Mouse (Mus musculus) forebrain, embryonic 12.5 days (tissue): ENCODE results near the gene Wfikkn2. TPM values are rescaled to one million over a fixed set of nuclear protein-coding genes. Genes with fewer than 3 reads are reported as not detected.

Experiments used
- ATAC-seq: fragments of 200-750 bp; cut with Nextera tagmentation; 2 replicates; pipeline ENCODE4 v1.8.0; 2017; ENCODE audit warnings: moderate TSS enrichment; ENCODE audit not compliant: low FRiP score
- H3K27ac ChIP-seq: fragments of 300-500 bp; sonication (generic); 2 replicates; pipeline ENCODE4 v1.5.1; 2016; ENCODE audit warnings: mild to moderate bottlenecking
- H3K27me3 ChIP-seq: fragments of 300-500 bp; sonication (generic); 2 replicates; pipeline ENCODE4 v1.6.1; 2016; ENCODE audit warnings: mild to moderate bottlenecking
- H3K36me3 ChIP-seq: fragments of 300-500 bp; sonication (generic); replicated peaks from 2 replicates; pipeline ENCODE4 v1.6.1; 2016; ENCODE audit warnings: mild to moderate bottlenecking
- H3K4me1 ChIP-seq: fragments of 300-500 bp; sonication (generic); 2 replicates; pipeline ENCODE4 v1.6.1; 2016
- H3K4me2 ChIP-seq: fragments of 300-500 bp; sonication (generic); 2 replicates; pipeline ENCODE4 v1.6.1; 2016; ENCODE audit warnings: mild to moderate bottlenecking, moderate library complexity
- H3K4me3 ChIP-seq: fragments of 300-500 bp; sonication (generic); replicated peaks from 2 replicates; pipeline ENCODE4 v1.5.1; 2016; ENCODE audit warnings: mild to moderate bottlenecking
- H3K9ac ChIP-seq: fragments of 300-500 bp; sonication (generic); 2 replicates; pipeline ENCODE4 v1.6.1; 2016; ENCODE audit warnings: mild to moderate bottlenecking
- H3K9me3 ChIP-seq: fragments of 300-500 bp; sonication (generic); 2 replicates; pipeline ENCODE4 v1.6.1; 2016
- WGBS: fragments of 180-500 bp; shearing (Covaris S2); methylation state at CpG from one replicate; pipeline ENCODE4 v1.1.7; 2016; 5-methylcytosine and 5-hydroxymethylcytosine counted together
- polyA plus RNA-seq: library from polyadenylated mRNA; unstranded; fragments of >200 nt; fragmentation: Nextera tagmentation; extraction: Ambion mirVana; gene quantifications from 2 replicates; pipeline ENCODE4 v1.2.1, GENCODE M21; 2016

Wfikkn2 gene
- polyA plus RNA-seq, 1 experiment from 2014 or later = 4.4 TPM

GRCm38 (mm10) chr11:94212489-94212836 is 33.3 kb downstream of the Wfikkn2 start:
- peak overlapping the region; percentile 69 for H3K4me2 ChIP-seq
- no peaks in the 10 kb centered on the region for H3K9me3 ChIP-seq
- no peaks in the 10 kb centered on the region for H3K27me3 ChIP-seq
- under 1% methylated on average over 7 of the region's 7 CpGs for WGBS
- peaks cover 33% of the 10 kb centered on the region for H3K4me1 ChIP-seq
- peak overlapping the region; percentile 99 for H3K4me3 ChIP-seq
- peak overlapping the region; percentile 98 for H3K9ac ChIP-seq
- no peak for ATAC-seq
- peaks cover 16% of the 10 kb centered on the region for H3K36me3 ChIP-seq
- peak overlapping the region; percentile 96 for H3K27ac ChIP-seq

GRCm38 (mm10) chr11:94211651-94212488 is 33.9 kb downstream of the Wfikkn2 start:
- H3K9ac ChIP-seq = peak overlapping the region; percentile 98
- peaks cover 16% of the 10 kb centered on the region for H3K36me3 ChIP-seq
- H3K4me1 ChIP-seq = peaks cover 33% of the 10 kb centered on the region
- H3K4me2 ChIP-seq = peak overlapping the region; percentile 69
- under 1% methylated on average over 35 of the region's 61 CpGs for WGBS
- H3K4me3 ChIP-seq = peak overlapping the region; percentile 99
- H3K27me3 ChIP-seq = no peaks in the 10 kb centered on the region
- peak overlapping the region; percentile 96 for H3K27ac ChIP-seq
- ATAC-seq = peak; percentile 28
- no peaks in the 10 kb centered on the region for H3K9me3 ChIP-seq

GRCm38 (mm10) chr11:94211124-94211603 is 34.6 kb downstream of the Wfikkn2 start, which contains the start of gene Tob1:
Gene Tob1, plus strand, starts transcription at chr11:94211454.
- Histone ChIP-seq H3K4me2 (peak within 1 kb of the TSS; percentile 95), H3K36me3 (peaks cover 16% of the 10 kb centered on the region), H3K9ac (peak within 1 kb of the TSS; percentile 98), H3K27me3 (no peaks in the 10 kb centered on the region), H3K4me3 (peak within 1 kb of the TSS; percentile 99), H3K9me3 (no peaks in the 10 kb centered on the region), H3K27ac (peak within 1 kb of the TSS; percentile 98), H3K4me1 (peaks cover 36% of the 10 kb centered on the region)
- peak; percentile 98 for ATAC-seq
- under 1% methylated on average over 49 of the region's 55 CpGs for WGBS

- Histone ChIP-seq H3K4me1 (peaks cover 33% of the 10 kb centered on the region), H3K9ac (peak overlapping the region; percentile 64)
Observed at GRCm38 (mm10) chr11:94210191-94211086, 35.4 kb downstream of the Wfikkn2 start.

GRCm38 (mm10) chr11:94209695-94210131 is 36.1 kb downstream of the Wfikkn2 start:
- ATAC-seq = no peak; the same call in 1 of the 2 replicates
- Histone ChIP-seq H3K36me3 (peaks cover 11% of the 10 kb centered on the region), H3K27ac (peak overlapping the region; percentile 98), H3K9ac (peak overlapping the region; percentile 56), H3K9me3 (no peaks in the 10 kb centered on the region), H3K4me2 (peak overlapping the region; percentile 95), H3K4me1 (peaks cover 32% of the 10 kb centered on the region), H3K4me3 (peak overlapping the region; percentile 99), H3K27me3 (no peaks in the 10 kb centered on the region)
- WGBS = 2% methylated on average over 14 of the region's 14 CpGs

More at GRCm38 (mm10) chr11:94210191-94211086, 35.4 kb downstream of the Wfikkn2 start:
- Histone ChIP-seq H3K4me3 (peak overlapping the region; percentile 99), H3K4me2 (peak overlapping the region; percentile 95), H3K27ac (peak overlapping the region; percentile 98), H3K9me3 (no peaks in the 10 kb centered on the region), H3K27me3 (no peaks in the 10 kb centered on the region), H3K36me3 (peaks cover 12% of the 10 kb centered on the region)
- ATAC-seq = peak; percentile 76
- under 1% methylated on average over 47 of the region's 56 CpGs for WGBS

GRCm38 (mm10) chr11:94208811-94209675 is 36.8 kb downstream of the Wfikkn2 start:
- Histone ChIP-seq H3K4me1 (peaks cover 26% of the 10 kb centered on the region), H3K36me3 (peaks cover 6% of the 10 kb centered on the region), H3K27ac (no peak overlapping the region), H3K9ac (no peak overlapping the region), H3K27me3 (no peaks in the 10 kb centered on the region), H3K4me2 (peak overlapping the region; percentile 95; the same call in 1 of the 2 replicates), H3K4me3 (no peak overlapping the region), H3K9me3 (no peaks in the 10 kb centered on the region)
- ATAC-seq = no peak
- WGBS = 57% methylated on average over 8 of the region's 8 CpGs

- no peaks in the 10 kb centered on the region for H3K9me3 ChIP-seq
- ATAC-seq = no peak
- H3K4me3 ChIP-seq = no peak overlapping the region
- no peaks in the 10 kb centered on the region for H3K27me3 ChIP-seq
- 48% methylated on average over 10 of the region's 10 CpGs for WGBS
- peak overlapping the region; percentile 32; the same call in 1 of the 2 replicates for H3K27ac ChIP-seq
- no peaks in the 10 kb centered on the region for H3K36me3 ChIP-seq
- H3K4me2 ChIP-seq = no peak overlapping the region
- no peak overlapping the region for H3K9ac ChIP-seq
- H3K4me1 ChIP-seq = peaks cover 11% of the 10 kb centered on the region
Observed at GRCm38 (mm10) chr11:94206398-94207114, 39.2 kb downstream of the Wfikkn2 start.

GRCm38 (mm10) chr11:94203066-94203465 is 42.7 kb downstream of the Wfikkn2 start:
- Histone ChIP-seq H3K27ac (no peak overlapping the region), H3K4me3 (no peak overlapping the region), H3K9me3 (no peaks in the 10 kb centered on the region), H3K9ac (no peak overlapping the region), H3K4me1 (peaks cover 11% of the 10 kb centered on the region), H3K27me3 (no peaks in the 10 kb centered on the region; the same call in 1 of the 2 replicates), H3K36me3 (no peaks in the 10 kb centered on the region), H3K4me2 (no peak overlapping the region)
- WGBS = 59% methylated on average over 3 of the region's 3 CpGs
- ATAC-seq = no peak

GRCm38 (mm10) chr11:94202106-94202505 is 43.7 kb downstream of the Wfikkn2 start:
- Histone ChIP-seq H3K9ac (no peak overlapping the region), H3K4me3 (no peak overlapping the region), H3K4me1 (peaks cover 11% of the 10 kb centered on the region), H3K27ac (no peak overlapping the region), H3K4me2 (no peak overlapping the region), H3K27me3 (no peaks in the 10 kb centered on the region; the same call in 1 of the 2 replicates), H3K9me3 (no peaks in the 10 kb centered on the region), H3K36me3 (no peaks in the 10 kb centered on the region)
- 89% methylated on average over 5 of the region's 5 CpGs for WGBS
- no peak for ATAC-seq

GRCm38 (mm10) chr11:94200422-94200821 is 45.4 kb downstream of the Wfikkn2 start:
- Histone ChIP-seq H3K36me3 (no peaks in the 10 kb centered on the region), H3K27ac (no peak overlapping the region), H3K4me3 (no peak overlapping the region), H3K4me1 (no peaks in the 10 kb centered on the region), H3K9me3 (no peaks in the 10 kb centered on the region), H3K4me2 (no peak overlapping the region), H3K9ac (no peak overlapping the region), H3K27me3 (no peaks in the 10 kb centered on the region; the same call in 1 of the 2 replicates)
- 86% methylated on average over 4 of the region's 4 CpGs for WGBS
- ATAC-seq = no peak

- Histone ChIP-seq H3K4me1 (peaks cover 2% of the 10 kb centered on the region; the same call in 1 of the 2 replicates), H3K9ac (no peak overlapping the region), H3K36me3 (no peaks in the 10 kb centered on the region), H3K4me3 (no peak overlapping the region), H3K27ac (no peak overlapping the region), H3K27me3 (no peaks in the 10 kb centered on the region; the same call in 1 of the 2 replicates), H3K9me3 (no peaks in the 10 kb centered on the region), H3K4me2 (no peak overlapping the region)
- WGBS = 82% methylated on average over 2 of the region's 2 CpGs
- ATAC-seq = no peak
Observed at GRCm38 (mm10) chr11:94199771-94200170, 46.0 kb downstream of the Wfikkn2 start.
